Mouse (Mus musculus) midbrain, embryonic 12.5 days (tissue): Measurements from ENCODE around the gene Amt. TPM values are rescaled to one million over a fixed set of nuclear protein-coding genes. Genes with fewer than 3 reads are reported as not detected.
A peak's percentile ranks its signal among the peaks of the same experiment; 100 is the strongest.
"Not testable (repeated sequence)": the region's sequence is repeated elsewhere in the genome, so short reads cannot be mapped to it uniquely, and the experiment has no call there.

Experiments used
- ATAC-seq: fragments of 200-750 bp; cut with Nextera tagmentation; 2 replicates; pipeline ENCODE4 v1.8.0; 2017; ENCODE audit warnings: low read depth, moderate TSS enrichment, moderate library complexity; ENCODE audit not compliant: low FRiP score
- H3K27ac ChIP-seq: fragments of 300-500 bp; sonication (generic); replicated peaks from 2 replicates; pipeline ENCODE4 v1.5.1; 2016; ENCODE audit warnings: mild to moderate bottlenecking
- H3K27me3 ChIP-seq: fragments of 300-500 bp; sonication (generic); 2 replicates; pipeline ENCODE4 v1.6.1; 2016; ENCODE audit warnings: mild to moderate bottlenecking
- H3K36me3 ChIP-seq: fragments of 300-500 bp; sonication (generic); 2 replicates; pipeline ENCODE4 v1.6.1; 2016
- H3K4me1 ChIP-seq: fragments of 300-500 bp; sonication (generic); 2 replicates; pipeline ENCODE4 v1.6.1; 2016
- H3K4me2 ChIP-seq: fragments of 300-500 bp; sonication (generic); replicated peaks from 2 replicates; pipeline ENCODE4 v1.6.1; 2016; ENCODE audit warnings: mild to moderate bottlenecking, moderate library complexity
- H3K4me3 ChIP-seq: fragments of 300-500 bp; sonication (generic); 2 replicates; pipeline ENCODE4 v1.5.1; 2016; ENCODE audit warnings: mild to moderate bottlenecking
- H3K9ac ChIP-seq: fragments of 300-500 bp; sonication (generic); replicated peaks from 2 replicates; pipeline ENCODE4 v1.6.1; 2016; ENCODE audit warnings: mild to moderate bottlenecking, moderate library complexity
- H3K9me3 ChIP-seq: fragments of 300-500 bp; sonication (generic); 2 replicates; pipeline ENCODE4 v1.6.1; 2016; ENCODE audit warnings: mild to moderate bottlenecking
- WGBS: fragments of 180-500 bp; shearing (Covaris S2); methylation state at CpG from one replicate; pipeline ENCODE4 v1.1.7; 2016; 5-methylcytosine and 5-hydroxymethylcytosine counted together
- polyA plus RNA-seq: library from polyadenylated mRNA; unstranded; fragments of >200 nt; fragmentation: Nextera tagmentation; extraction: Ambion mirVana; gene quantifications from 2 replicates; pipeline ENCODE4 v1.2.1, GENCODE M21; 2016

Gene Amt
- polyA plus RNA-seq, 1 experiment from 2014 or later = 25.0 TPM

DNA sequence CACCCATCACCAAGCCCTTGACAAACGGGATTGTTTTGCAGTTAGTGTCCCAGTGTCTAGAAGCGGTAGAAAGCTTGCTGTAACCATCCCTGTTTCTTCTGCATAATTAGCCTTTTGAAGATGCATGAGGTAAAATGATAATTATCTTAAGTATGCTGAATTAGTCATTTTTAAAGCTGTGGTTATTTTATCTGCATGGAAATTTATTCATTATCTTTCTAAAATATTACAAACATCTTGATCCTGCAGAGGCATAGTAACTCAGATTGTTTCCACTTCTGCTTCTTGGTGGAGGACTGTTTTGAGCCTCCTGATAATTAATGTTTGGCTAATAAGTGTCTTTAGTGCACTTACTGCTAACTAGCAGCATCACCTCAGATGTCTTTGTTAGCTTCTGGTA lies 21.8 kb downstream of the Amt start:
- H3K36me3 ChIP-seq = peaks cover 25% of the 10 kb centered on the region
- ATAC-seq = no peak
- WGBS = 89% methylated on average over 2 of the region's 2 CpGs

DNA sequence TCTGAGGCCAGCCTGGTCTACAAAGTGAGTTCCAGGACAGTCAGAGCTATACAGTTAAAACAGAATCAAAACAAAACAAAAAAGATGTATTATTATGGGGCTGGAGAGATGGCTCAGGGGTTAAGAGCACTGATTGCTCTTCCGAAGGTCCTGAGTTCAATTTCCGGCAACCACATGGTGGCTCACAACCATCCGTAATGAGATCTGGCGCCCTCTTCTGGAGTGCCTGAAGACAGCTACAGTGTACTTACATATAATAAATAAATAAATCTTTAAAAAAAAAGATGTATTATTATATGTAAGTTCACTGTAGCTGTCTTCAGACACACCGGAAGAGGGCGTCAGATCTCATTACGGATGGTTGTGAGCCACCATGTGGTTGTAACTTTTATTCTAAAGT lies 25.4 kb downstream of the Amt start:
- H3K36me3 ChIP-seq = peaks cover 23% of the 10 kb centered on the region
- not testable (repeated sequence) for H3K27ac ChIP-seq, H3K4me1 ChIP-seq, H3K9ac ChIP-seq, ATAC-seq, H3K27me3 ChIP-seq, H3K4me2 ChIP-seq, H3K9me3 ChIP-seq, H3K4me3 ChIP-seq
- WGBS = 94% methylated on average over 7 of the region's 7 CpGs

More for the DNA sequence above, 21.8 kb downstream of the Amt start:
- no peaks in the 10 kb centered on the region for H3K9me3 ChIP-seq
- H3K9ac ChIP-seq = no peak overlapping the region
- no peak overlapping the region for H3K27ac ChIP-seq
- H3K27me3 ChIP-seq = no peaks in the 10 kb centered on the region
- H3K4me3 ChIP-seq = no peak overlapping the region
- no peaks in the 10 kb centered on the region for H3K4me1 ChIP-seq
- H3K4me2 ChIP-seq = no peak overlapping the region

DNA sequence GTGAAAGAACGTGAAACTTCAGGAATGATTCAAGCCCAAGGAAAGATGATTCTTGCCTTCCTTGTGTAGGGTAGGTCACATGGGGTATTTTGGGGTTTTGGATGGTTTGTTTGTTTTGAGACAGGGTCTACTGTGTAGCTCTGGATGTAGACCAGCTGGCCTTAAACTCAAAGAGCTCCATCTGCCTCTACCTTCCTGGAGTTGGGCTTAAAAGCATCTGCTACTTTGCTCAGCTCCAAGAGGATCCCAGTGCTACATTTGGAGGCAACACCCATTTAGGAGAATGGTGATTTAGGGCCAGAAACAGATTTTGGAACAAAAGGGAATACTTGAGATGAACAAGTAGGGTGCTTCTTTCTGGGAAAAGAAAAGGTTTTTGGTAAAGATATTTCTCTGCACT lies 28.1 kb downstream of the Amt start:
- H3K36me3 ChIP-seq = peaks cover 40% of the 10 kb centered on the region
- no peak for ATAC-seq

DNA sequence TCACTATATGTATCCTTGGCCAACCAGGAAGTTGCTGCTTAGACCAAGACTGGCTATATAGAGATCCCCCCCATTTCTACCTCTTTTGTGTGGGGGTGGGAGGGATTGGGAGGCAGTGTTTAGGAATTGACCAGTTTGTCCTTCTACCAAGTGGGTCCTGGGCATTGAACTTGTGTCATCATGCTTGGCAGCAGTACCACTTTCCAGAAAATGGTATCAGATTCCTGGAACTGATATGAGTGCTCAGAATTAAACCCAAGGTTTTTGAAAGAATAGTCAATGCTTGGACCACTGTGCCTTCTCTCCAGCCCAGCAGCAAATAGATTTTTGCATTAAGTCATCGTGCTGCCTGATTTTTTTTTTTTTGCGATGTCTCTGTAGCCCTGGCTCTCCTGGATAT lies 29.2 kb downstream of the Amt start:
- Histone ChIP-seq H3K27me3 (no peaks in the 10 kb centered on the region), H3K36me3 (peaks cover 43% of the 10 kb centered on the region), H3K27ac (no peak overlapping the region), H3K9me3 (no peaks in the 10 kb centered on the region), H3K4me3 (no peak overlapping the region), H3K4me2 (no peak overlapping the region), H3K4me1 (no peaks in the 10 kb centered on the region), H3K9ac (no peak overlapping the region)
- no peak for ATAC-seq
- 91% methylated on average over 2 of the region's 2 CpGs for WGBS

More for the DNA sequence above, 28.1 kb downstream of the Amt start:
- Histone ChIP-seq H3K27ac (no peak overlapping the region), H3K9ac (no peak overlapping the region), H3K9me3 (no peaks in the 10 kb centered on the region), H3K4me2 (no peak overlapping the region), H3K4me1 (no peaks in the 10 kb centered on the region), H3K4me3 (no peak overlapping the region), H3K27me3 (no peaks in the 10 kb centered on the region)
- 89% methylated on average over 1 of the region's 1 CpGs for WGBS

DNA sequence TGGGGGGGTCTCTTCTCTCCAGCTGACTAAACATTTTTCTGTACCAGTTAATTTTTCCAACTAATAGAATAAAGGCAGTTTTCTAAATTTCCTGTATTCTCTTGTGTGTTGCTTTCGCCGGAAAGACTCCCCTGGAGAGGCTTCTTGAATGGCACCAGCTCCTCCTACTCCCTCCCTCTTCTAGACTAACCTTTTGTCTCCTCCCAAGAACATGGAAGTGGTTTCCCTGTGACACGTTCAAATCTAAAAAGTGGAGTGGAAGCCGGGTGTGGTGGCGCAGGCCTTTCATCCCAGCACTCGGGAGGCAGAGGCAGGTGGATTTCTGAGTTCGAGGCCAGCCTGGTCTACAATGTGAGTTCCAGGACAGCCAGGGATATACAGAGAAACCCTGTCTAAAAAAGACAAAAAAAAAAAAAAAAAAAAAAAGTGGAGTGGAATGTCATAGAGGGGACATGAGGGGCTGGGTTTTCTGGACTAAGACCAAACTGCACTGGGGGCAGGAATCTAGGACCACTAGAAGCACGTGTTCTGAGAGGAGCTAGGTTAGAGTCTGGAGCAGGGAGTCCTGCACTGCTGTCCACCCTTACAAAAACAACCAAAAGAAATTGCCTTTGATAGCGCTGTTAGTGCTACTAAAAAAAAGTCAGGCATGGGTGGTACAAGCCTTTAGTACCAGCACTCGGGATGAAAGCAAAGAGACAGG lies 41.3 kb downstream of the Amt start:
- H3K27me3 ChIP-seq = no peaks in the 10 kb centered on the region
- H3K27ac ChIP-seq = peak overlapping the region; percentile 91
- H3K9me3 ChIP-seq = no peaks in the 10 kb centered on the region
- no peak for ATAC-seq
- peak overlapping the region; percentile 78 for H3K4me2 ChIP-seq
- no peak overlapping the region for H3K4me3 ChIP-seq
- H3K9ac ChIP-seq = no peak overlapping the region
- WGBS = 71% methylated on average over 10 of the region's 10 CpGs
- H3K4me1 ChIP-seq = peaks cover 19% of the 10 kb centered on the region
- peaks cover 34% of the 10 kb centered on the region for H3K36me3 ChIP-seq

DNA sequence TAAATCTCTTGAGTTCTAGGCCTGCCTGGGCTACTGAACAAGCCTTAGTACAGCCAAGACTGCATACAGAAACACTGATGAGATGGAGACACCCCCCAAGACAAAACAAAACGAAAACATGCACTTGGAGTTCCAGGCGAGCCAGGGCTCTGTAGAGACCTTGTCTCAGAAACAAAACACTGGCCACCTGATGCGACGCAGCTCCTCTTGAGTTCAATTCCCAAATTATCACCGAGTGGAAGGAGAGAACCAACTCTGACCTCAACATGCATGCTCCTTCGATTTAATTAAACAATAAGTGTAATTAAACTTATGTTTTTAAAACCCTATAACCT lies 41.9 kb downstream of the Amt start:
- peak overlapping the region; percentile 81 for H3K4me3 ChIP-seq
- peaks cover 19% of the 10 kb centered on the region for H3K4me1 ChIP-seq
- H3K27me3 ChIP-seq = no peaks in the 10 kb centered on the region
- no peaks in the 10 kb centered on the region for H3K9me3 ChIP-seq
- 28% methylated on average over 6 of the region's 6 CpGs for WGBS
- peaks cover 30% of the 10 kb centered on the region for H3K36me3 ChIP-seq
- peak; percentile 20; the same call in 1 of the 2 replicates for ATAC-seq
- peak overlapping the region; percentile 91 for H3K27ac ChIP-seq
- H3K9ac ChIP-seq = peak overlapping the region; percentile 92; the same call in 1 of the 2 replicates
- H3K4me2 ChIP-seq = peak overlapping the region; percentile 78

DNA sequence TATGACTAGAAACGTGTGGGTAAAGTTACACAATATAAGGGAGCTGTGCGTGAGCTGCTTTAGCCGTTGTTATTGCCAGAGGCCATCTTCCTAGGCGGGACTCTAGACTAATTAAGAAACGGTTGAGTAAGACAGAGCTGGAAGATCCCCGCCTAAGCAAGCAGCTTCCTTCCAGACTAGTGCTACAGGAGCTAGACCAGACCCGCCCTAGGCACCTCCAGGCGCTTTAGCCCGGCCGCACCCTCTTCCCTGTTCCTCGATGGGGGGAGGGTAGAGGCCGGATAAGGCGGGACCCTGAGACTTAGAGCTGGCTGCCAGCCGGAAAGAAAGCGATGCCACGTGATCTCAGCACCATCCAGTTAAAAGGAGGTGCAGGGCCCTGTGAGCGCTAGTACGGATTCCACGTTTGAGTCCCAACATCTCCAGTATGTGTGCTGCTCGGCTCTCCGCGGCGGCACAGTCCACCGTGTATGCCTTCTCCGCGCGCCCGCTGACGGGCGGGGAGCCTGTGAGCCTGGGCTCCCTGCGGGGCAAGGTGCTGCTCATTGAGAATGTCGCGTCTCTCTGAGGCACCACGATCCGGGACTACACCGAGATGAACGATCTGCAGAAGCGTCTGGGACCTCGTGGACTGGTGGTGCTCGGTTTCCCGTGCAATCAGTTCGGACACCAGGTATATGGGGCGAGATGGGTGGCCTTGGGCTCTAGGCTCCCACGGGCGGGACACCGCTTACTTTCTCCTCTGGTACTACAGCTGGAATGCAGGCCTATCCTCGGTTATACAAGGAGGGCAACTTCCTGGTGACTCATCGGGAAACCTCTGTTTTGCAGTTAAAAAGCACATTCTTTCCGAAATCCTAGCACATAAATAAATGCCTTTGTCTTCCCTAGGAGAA lies 42.5 kb downstream of the Amt start, which contains the start of gene Gpx1:
Gpx1 (plus strand) TSS at position 18 of the 896 bp plus-strand sequence.
- H3K9ac ChIP-seq = peak within 1 kb of the TSS; percentile 92
- peak within 1 kb of the TSS; percentile 81 for H3K4me3 ChIP-seq
- peak; percentile 95 for ATAC-seq
- H3K4me1 ChIP-seq = peaks cover 19% of the 10 kb centered on the region
- H3K27me3 ChIP-seq = no peaks in the 10 kb centered on the region
- WGBS = under 1% methylated on average over 49 of the region's 49 CpGs
- H3K4me2 ChIP-seq = peak within 1 kb of the TSS; percentile 78
- H3K36me3 ChIP-seq = peaks cover 24% of the 10 kb centered on the region
- H3K27ac ChIP-seq = peak within 1 kb of the TSS; percentile 91
- H3K9me3 ChIP-seq = no peaks in the 10 kb centered on the region

DNA sequence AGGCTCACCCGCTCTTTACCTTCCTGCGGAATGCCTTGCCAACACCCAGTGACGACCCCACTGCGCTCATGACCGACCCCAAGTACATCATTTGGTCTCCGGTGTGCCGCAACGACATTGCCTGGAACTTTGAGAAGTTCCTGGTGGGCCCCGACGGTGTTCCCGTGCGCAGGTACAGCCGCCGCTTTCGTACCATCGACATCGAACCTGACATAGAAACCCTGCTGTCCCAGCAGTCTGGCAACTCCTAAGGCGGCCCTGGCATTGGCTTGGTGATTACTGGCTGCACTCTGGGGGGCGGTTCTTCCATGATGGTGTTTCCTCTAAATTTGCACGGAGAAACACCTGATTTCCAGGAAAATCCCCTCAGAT lies 43.2 kb downstream of the Amt start:
- peak overlapping the region; percentile 92 for H3K9ac ChIP-seq
- no peaks in the 10 kb centered on the region for H3K9me3 ChIP-seq
- peaks cover 19% of the 10 kb centered on the region for H3K4me1 ChIP-seq
- 17% methylated on average over 20 of the region's 20 CpGs for WGBS
- H3K27ac ChIP-seq = peak overlapping the region; percentile 91
- ATAC-seq = no peak
- H3K4me2 ChIP-seq = peak overlapping the region; percentile 78
- H3K36me3 ChIP-seq = peaks cover 17% of the 10 kb centered on the region
- peak overlapping the region; percentile 81 for H3K4me3 ChIP-seq
- no peaks in the 10 kb centered on the region for H3K27me3 ChIP-seq

DNA sequence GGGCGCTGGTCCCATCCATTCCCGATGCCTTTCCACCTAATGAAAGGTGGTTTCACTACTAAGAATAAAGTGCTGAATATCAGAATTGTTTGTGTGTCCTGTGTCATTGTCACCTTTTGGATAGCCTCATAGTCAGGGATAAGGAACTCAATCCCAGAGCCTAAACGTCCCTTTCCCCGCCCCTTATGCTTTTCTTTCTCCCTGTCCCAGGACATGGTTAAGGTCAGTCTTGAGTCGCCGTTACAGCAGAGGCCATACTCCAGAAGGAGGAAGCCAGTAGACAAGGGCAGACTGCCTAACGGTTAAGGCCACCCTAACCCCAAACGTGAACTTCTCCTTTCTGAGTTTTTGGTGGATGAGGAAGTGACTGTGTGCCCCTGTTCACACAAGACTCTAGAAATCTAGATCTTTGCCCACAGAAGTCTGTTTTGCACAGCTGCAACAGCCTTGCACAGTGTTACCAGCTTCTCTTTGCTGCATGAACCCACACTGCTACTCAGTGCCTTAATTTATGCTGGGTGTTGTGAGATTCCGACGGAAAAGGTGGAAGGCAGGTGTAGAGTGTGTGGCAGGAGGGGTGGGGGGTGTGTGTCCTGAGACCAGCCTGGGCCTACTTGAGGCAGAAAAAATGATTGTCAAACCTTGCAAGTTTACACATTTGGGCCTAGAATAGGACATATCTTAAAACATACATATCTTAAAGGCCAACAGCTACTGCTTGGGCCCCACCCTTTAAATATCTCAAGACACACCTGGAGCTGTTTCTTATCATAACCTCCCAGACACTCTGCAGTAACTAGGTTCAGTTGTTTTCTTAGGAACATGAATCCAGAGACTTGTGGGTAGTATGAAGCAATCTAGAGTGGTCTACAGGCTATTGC lies 43.8 kb downstream of the Amt start:
- Histone ChIP-seq H3K27me3 (no peaks in the 10 kb centered on the region), H3K4me1 (peaks cover 19% of the 10 kb centered on the region), H3K36me3 (peaks cover 11% of the 10 kb centered on the region), H3K9me3 (no peaks in the 10 kb centered on the region), H3K27ac (peak overlapping the region; percentile 46; the same call in 1 of the 2 replicates), H3K4me3 (peak overlapping the region; percentile 81), H3K4me2 (peak overlapping the region; percentile 78), H3K9ac (peak overlapping the region; percentile 92)
- WGBS = 69% methylated on average over 10 of the region's 10 CpGs
- no peak for ATAC-seq

DNA sequence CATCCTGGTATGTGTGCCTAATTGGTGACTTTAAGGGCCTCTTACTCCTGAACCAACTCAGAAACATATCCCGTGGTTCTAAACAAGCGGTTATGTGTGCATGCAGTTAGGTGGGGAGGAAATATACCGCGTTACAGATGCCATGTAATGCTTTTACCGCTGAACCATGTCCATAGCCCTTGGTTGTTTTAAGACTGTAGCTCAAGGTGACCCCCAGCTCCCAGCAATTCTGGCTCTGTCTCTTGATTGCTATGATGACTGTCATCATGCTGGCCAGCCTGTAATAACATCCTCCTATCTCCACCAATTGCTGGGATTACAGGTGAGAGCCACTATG lies 44.5 kb downstream of the Amt start:
- H3K27ac ChIP-seq = no peak overlapping the region; the same call in 1 of the 2 replicates
- 88% methylated on average over 5 of the region's 5 CpGs for WGBS

DNA sequence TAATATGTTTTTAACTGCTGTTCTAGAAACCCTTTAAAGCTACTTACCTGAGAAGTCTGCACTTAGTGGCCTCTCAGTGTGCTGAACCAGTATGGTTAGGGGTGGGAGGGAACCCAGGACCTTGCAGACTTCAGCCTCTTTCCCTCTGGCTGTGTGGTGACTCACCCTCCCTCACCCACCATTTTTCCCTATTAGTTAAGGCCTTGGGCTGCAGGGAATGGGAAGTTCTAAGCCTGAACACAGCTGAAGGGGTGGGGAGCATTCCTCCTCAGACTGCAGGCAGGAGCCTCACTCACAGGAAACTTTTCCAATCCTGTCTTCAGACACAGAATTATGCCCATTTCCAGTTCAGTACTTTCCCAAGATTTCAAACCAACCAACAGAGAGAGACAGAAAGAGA lies 45.1 kb downstream of the Amt start:
- Histone ChIP-seq H3K9ac (no peak overlapping the region), H3K36me3 (0 out of 2 replicates have a peak, but pooled peaks cover 4% of the 10 kb centered on the region), H3K4me2 (no peak overlapping the region), H3K27ac (peak overlapping the region; percentile 10; the same call in 1 of the 2 replicates), H3K27me3 (no peaks in the 10 kb centered on the region), H3K4me1 (peaks cover 22% of the 10 kb centered on the region), H3K4me3 (no peak overlapping the region), H3K9me3 (no peaks in the 10 kb centered on the region)
- ATAC-seq = no peak

More for the DNA sequence above, 44.5 kb downstream of the Amt start:
- peaks cover 19% of the 10 kb centered on the region for H3K4me1 ChIP-seq
- H3K36me3 ChIP-seq = peaks cover 6% of the 10 kb centered on the region
- H3K9ac ChIP-seq = no peak overlapping the region
- no peaks in the 10 kb centered on the region for H3K9me3 ChIP-seq
- no peak overlapping the region for H3K4me2 ChIP-seq
- no peak for ATAC-seq
- H3K27me3 ChIP-seq = no peaks in the 10 kb centered on the region
- H3K4me3 ChIP-seq = no peak overlapping the region
